Mouse (Mus musculus) spleen, adult 10 weeks (tissue): Measurements from ENCODE around the gene C7. TPM values are rescaled to one million over a fixed set of nuclear protein-coding genes. Genes with fewer than 3 reads are reported as not detected.

Experiments used
- polyA plus RNA-seq: library from polyadenylated mRNA; stranded (reverse); fragments of 350-450 nt; fragmentation: Illumina TruSeq; extraction: RNeasy Lipid Tissue Mini Kit (QIAGEN cat#74804); gene quantifications from one replicate; pipeline ENCODE4 v1.2.3, GENCODE M21; 2015; ENCODE audit warnings: low replicate concordance; ENCODE audit not compliant: insufficient read depth

The C7 gene
- polyA plus RNA-seq = 1.2 TPM

GRCm38 (mm10) chr15:5063635-5064034 lies at the start of gene C7:
Gene C7, minus strand, starts transcription at chr15:5063740.

GRCm38 (mm10) chr15:5107686-5108654 lies 44.4 kb upstream of the C7 start, which contains the start of gene Card6:
Gene Card6, minus strand, starts transcription at chr15:5108539.

Other genes starting within 250 kb of the C7 start
- gene Mroh2b, start 165.0 kb downstream of the C7 start, polyA plus RNA-seq = not detected
- 71.8 TPM for gene Card6, start 44.8 kb upstream of the C7 start, polyA plus RNA-seq
- 849 TPM for gene Rpl37, start 52.9 kb upstream of the C7 start, polyA plus RNA-seq
- gene Prkaa1, start 80.1 kb upstream of the C7 start, polyA plus RNA-seq = 35.0 TPM
- gene Ttc33, start 121.8 kb upstream of the C7 start, polyA plus RNA-seq = 39.9 TPM
- 13.3 TPM for gene Ptger4, start 180.4 kb upstream of the C7 start, polyA plus RNA-seq